Mouse (Mus musculus): Measurements from ENCODE around the gene Leo1. TPM values are rescaled to one million over a fixed set of nuclear protein-coding genes. Genes with fewer than 3 reads are reported as not detected.
"Not testable (repeated sequence)": the region's sequence is repeated elsewhere in the genome, so short reads cannot be mapped to it uniquely, and the experiment has no call there.

The Leo1 gene
- polyA plus RNA-seq, 1 experiment = 12.9 TPM

GRCm38 (mm10) chr9:75463050-75463660 is 21.8 kb downstream of the Leo1 start:
- H3K27ac ChIP-seq (ENCODE audit: insufficient read depth, low read depth, low read length) = no peak overlapping the region
- H3K4me1 ChIP-seq (ENCODE audit: control insufficient read depth, insufficient read depth, low read length) = peaks cover 14% of the 10 kb centered on the region
- no peak for TF ChIP-seq CTCF (IDR thresholded peaks at IDR 0.05; ENCODE audit: low read depth, low read length)
- no peak for TF ChIP-seq POLR2A (IDR thresholded peaks at IDR 0.05; ENCODE audit: borderline replicate concordance, low read depth, low read length)
- H3K4me3 ChIP-seq (ENCODE audit: insufficient read depth, low read length) = no peak overlapping the region

DNA sequence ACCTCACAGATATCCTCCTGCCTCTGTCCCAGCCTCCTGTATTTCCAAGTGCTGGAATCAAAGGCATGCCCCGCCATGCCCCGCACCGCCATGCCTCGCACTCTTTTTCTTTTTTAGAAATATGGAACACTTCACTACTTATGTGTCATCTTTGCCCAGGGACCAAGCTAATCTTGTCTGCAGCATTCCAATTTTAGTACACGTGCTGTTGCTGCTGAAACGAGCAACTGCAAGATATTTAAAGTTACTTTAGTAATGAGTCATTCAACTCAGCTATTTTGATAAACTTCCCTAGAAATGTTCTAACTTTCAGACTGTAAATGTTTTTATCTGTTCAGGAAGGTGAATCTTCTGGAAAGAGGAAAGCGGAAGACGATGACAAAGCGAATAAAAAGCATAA is 24.5 kb downstream of the Leo1 start:
- H3K27ac ChIP-seq (ENCODE audit: insufficient read depth, low read depth, low read length) = peak overlapping the region; percentile 85
- H3K4me1 ChIP-seq (ENCODE audit: control insufficient read depth, insufficient read depth, low read length) = peaks cover 14% of the 10 kb centered on the region
- H3K4me3 ChIP-seq (ENCODE audit: insufficient read depth, low read length) = no peak overlapping the region
- TF ChIP-seq CTCF (IDR thresholded peaks at IDR 0.05; ENCODE audit: low read depth, low read length) = no peak
- no peak for TF ChIP-seq POLR2A (IDR thresholded peaks at IDR 0.05; ENCODE audit: borderline replicate concordance, low read depth, low read length)

DNA sequence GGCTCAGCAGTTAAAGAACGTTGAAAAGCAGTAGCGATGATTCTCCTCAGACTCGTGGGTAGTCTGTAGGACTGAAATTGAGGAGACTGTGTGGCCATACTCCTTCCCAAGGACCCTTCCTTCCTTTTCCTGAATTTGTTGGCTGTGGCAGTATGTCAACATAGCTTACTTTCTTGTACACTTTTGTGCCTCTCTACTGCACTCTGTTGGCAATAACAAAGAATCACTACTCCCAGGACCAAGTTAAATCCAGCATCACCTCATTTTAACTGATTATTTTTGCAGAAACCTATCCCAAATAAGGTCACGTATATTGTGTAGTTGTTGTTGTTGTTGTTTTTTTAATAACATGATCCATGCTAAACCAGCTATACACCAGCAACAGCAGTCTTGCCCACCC is 25.3 kb downstream of the Leo1 start:
- Histone ChIP-seq H3K4me3 (ENCODE audit: insufficient read depth, low read length) (no peak overlapping the region), H3K4me1 (ENCODE audit: control insufficient read depth, insufficient read depth, low read length) (peaks cover 14% of the 10 kb centered on the region), H3K27ac (ENCODE audit: insufficient read depth, low read depth, low read length) (peak overlapping the region; percentile 49)
- TF ChIP-seq CTCF (IDR thresholded peaks at IDR 0.05; ENCODE audit: low read depth, low read length) = no peak
- no peak for TF ChIP-seq POLR2A (IDR thresholded peaks at IDR 0.05; ENCODE audit: borderline replicate concordance, low read depth, low read length)

GRCm38 (mm10) chr9:75467581-75467980 is 26.3 kb downstream of the Leo1 start:
- no peak overlapping the region for H3K27ac ChIP-seq (ENCODE audit: insufficient read depth, low read depth, low read length)
- peaks cover 14% of the 10 kb centered on the region for H3K4me1 ChIP-seq (ENCODE audit: control insufficient read depth, insufficient read depth, low read length)
- TF ChIP-seq POLR2A (IDR thresholded peaks at IDR 0.05; ENCODE audit: borderline replicate concordance, low read depth, low read length) = no peak
- TF ChIP-seq CTCF (IDR thresholded peaks at IDR 0.05; ENCODE audit: low read depth, low read length) = no peak
- no peak overlapping the region for H3K4me3 ChIP-seq (ENCODE audit: insufficient read depth, low read length)

- peak; percentile 59 for TF ChIP-seq CTCF (IDR thresholded peaks at IDR 0.05; ENCODE audit: low read depth, low read length)
- no peak for TF ChIP-seq POLR2A (IDR thresholded peaks at IDR 0.05; ENCODE audit: borderline replicate concordance, low read depth, low read length)
- no peak overlapping the region for H3K4me3 ChIP-seq (ENCODE audit: insufficient read depth, low read length)
- no peak overlapping the region for H3K27ac ChIP-seq (ENCODE audit: insufficient read depth, low read depth, low read length)
- peaks cover 14% of the 10 kb centered on the region for H3K4me1 ChIP-seq (ENCODE audit: control insufficient read depth, insufficient read depth, low read length)
Measured at GRCm38 (mm10) chr9:75468297-75468696, 27.0 kb downstream of the Leo1 start.

- H3K4me1 ChIP-seq (ENCODE audit: control insufficient read depth, insufficient read depth, low read length) = no peaks in the 10 kb centered on the region
- no peak overlapping the region for H3K27ac ChIP-seq (ENCODE audit: insufficient read depth, low read depth, low read length)
- no peak overlapping the region for H3K4me3 ChIP-seq (ENCODE audit: insufficient read depth, low read length)
- TF ChIP-seq POLR2A (IDR thresholded peaks at IDR 0.05; ENCODE audit: borderline replicate concordance, low read depth, low read length) (no peak), CTCF (IDR thresholded peaks at IDR 0.05; ENCODE audit: low read depth, low read length) (no peak)
Measured at GRCm38 (mm10) chr9:75477212-75477611, 35.9 kb downstream of the Leo1 start.

GRCm38 (mm10) chr9:75479106-75479725 is 37.9 kb downstream of the Leo1 start:
- no peaks in the 10 kb centered on the region for H3K4me1 ChIP-seq (ENCODE audit: control insufficient read depth, insufficient read depth, low read length)
- no peak for TF ChIP-seq CTCF (IDR thresholded peaks at IDR 0.05; ENCODE audit: low read depth, low read length)
- no peak for TF ChIP-seq POLR2A (IDR thresholded peaks at IDR 0.05; ENCODE audit: borderline replicate concordance, low read depth, low read length)
- no peak overlapping the region for H3K27ac ChIP-seq (ENCODE audit: insufficient read depth, low read depth, low read length)
- H3K4me3 ChIP-seq (ENCODE audit: insufficient read depth, low read length) = no peak overlapping the region

DNA sequence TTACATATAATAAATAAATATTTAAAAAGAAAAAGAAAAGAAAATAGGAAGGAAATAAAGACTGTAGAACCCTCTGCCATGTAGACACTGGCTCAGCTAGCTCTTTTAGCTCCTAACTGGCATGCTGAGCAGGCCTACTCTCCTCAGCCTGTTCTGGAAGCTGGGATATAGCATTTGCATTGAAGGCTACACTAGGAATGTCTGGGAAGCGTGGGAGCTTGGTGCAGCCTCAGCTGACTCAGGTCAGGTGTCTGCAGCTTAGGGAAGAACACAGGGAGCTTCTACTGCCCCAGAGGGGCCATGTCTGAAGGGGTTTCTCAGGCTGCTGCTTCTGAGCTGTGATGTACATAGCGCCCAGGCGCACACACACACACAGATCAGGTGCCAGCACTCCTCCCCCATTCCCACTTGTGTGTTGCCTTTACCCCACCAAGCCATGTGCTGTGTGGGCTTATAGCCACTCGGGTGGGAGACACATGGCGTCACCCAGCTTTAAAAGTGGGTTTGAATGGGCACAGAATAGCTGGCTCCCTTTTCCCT is 39.3 kb downstream of the Leo1 start:
- no peak overlapping the region for H3K4me3 ChIP-seq (ENCODE audit: insufficient read depth, low read length)
- H3K27ac ChIP-seq (ENCODE audit: insufficient read depth, low read depth, low read length) = no peak overlapping the region
- no peaks in the 10 kb centered on the region for H3K4me1 ChIP-seq (ENCODE audit: control insufficient read depth, insufficient read depth, low read length)
- no peak for TF ChIP-seq POLR2A (IDR thresholded peaks at IDR 0.05; ENCODE audit: borderline replicate concordance, low read depth, low read length)
- no peak for TF ChIP-seq CTCF (IDR thresholded peaks at IDR 0.05; ENCODE audit: low read depth, low read length)

DNA sequence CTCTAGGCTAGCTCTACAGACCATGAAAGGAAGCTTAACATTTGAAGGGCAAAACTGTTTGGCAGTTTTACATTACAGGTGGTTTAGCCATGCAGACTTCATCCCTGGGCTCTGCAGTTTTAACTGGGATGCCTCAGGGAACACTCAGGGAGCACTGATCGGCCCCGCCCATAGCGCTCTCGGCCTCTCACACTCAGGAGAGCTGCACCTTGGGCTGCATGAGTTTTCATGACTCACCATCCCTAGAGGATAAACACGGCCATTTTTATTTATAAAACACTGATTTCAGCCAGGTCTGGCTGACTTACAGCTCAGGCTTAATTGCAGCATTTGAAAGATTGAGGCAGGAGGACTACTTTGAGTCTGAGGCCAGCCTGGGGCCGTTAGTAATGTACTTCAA is 43.9 kb downstream of the Leo1 start:
- H3K4me3 ChIP-seq (ENCODE audit: insufficient read depth, low read length) = no peak overlapping the region
- no peaks in the 10 kb centered on the region for H3K4me1 ChIP-seq (ENCODE audit: control insufficient read depth, insufficient read depth, low read length)
- no peak overlapping the region for H3K27ac ChIP-seq (ENCODE audit: insufficient read depth, low read depth, low read length)
- TF ChIP-seq POLR2A (IDR thresholded peaks at IDR 0.05; ENCODE audit: borderline replicate concordance, low read depth, low read length) (no peak), CTCF (IDR thresholded peaks at IDR 0.05; ENCODE audit: low read depth, low read length) (no peak)

GRCm38 (mm10) chr9:75488255-75488654 is 46.9 kb downstream of the Leo1 start:
- H3K27ac ChIP-seq (ENCODE audit: insufficient read depth, low read depth, low read length); H3K4me1 ChIP-seq (ENCODE audit: control insufficient read depth, insufficient read depth, low read length); H3K4me3 ChIP-seq (ENCODE audit: insufficient read depth, low read length): not testable (repeated sequence)

Data from bone marrow macrophage, adult 2 months (primary cell).